Mouse (Mus musculus): ENCODE data around the gene Nutm1. TPM values are rescaled to one million over a fixed set of nuclear protein-coding genes. Genes with fewer than 3 reads are reported as not detected.

Nutm1 gene
- polyA plus RNA-seq, 1 experiment from 2014 or later = not detected

DNA sequence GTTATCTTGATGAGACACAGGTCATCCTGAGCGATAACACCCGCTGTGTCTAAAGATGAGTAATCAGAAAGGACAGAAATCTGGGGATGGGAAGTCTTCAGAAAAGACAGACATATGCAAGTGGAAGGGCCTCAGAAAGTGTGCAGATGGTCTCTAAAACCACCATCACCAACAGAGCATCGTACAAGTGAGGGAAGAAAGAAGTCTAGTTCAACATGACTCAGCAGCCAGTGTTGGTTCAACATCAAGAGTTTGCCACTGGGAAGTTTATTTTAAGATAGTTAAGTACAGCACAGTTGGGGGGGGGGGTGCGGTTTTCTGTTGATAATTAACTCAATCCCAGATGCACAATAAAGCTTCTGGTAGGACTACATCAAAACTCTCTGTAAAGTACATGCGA lies 38.2 kb downstream of the Nutm1 start:
- Histone ChIP-seq H3K4me3 (ENCODE audit: low read depth, low read length) (no peak overlapping the region), H3K9me3 (ENCODE audit: control insufficient read depth, low read length) (no peaks in the 10 kb centered on the region), H3K27ac (ENCODE audit: low read depth, low read length) (no peak overlapping the region), H3K4me2 (ENCODE audit: low read depth, low read length) (no peak overlapping the region), H3K9ac (replicated peaks; ENCODE audit: low read depth, low read length) (no peak overlapping the region), H3K4me1 (ENCODE audit: control insufficient read depth, insufficient read depth, low read length) (no peaks in the 10 kb centered on the region), H3K27me3 (ENCODE audit: control insufficient read depth, insufficient read depth, low read length) (no peaks in the 10 kb centered on the region), H3K36me3 (ENCODE audit: control insufficient read depth, insufficient read depth, low read length) (no peaks in the 10 kb centered on the region)
- WGBS = 86% methylated on average over 5 of the region's 5 CpGs
- no peak for ATAC-seq (ENCODE audit: low read depth)

DNA sequence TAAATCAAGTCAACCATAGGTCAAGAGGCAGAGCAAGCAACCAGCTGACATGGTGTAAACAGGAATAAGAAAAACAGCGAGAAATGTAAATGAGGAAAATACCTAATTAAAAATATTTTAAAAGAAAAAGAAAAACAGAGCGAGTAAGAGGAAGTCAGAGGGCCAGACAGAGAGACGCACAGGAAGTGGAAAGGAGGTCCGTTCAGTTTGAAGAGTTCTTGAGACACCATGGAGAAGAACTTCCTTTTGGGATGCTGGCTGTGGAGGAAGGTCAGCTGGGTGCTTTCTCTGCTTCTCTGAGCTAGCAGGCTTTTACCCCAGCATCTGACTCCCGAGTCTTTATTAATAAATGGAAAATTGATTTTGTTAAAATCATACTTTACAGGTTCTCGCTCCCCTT lies 41.5 kb downstream of the Nutm1 start:
- no peak for ATAC-seq (ENCODE audit: low read depth)
- Histone ChIP-seq H3K4me3 (ENCODE audit: low read depth, low read length) (no peak overlapping the region), H3K27me3 (ENCODE audit: control insufficient read depth, insufficient read depth, low read length) (no peaks in the 10 kb centered on the region), H3K9ac (replicated peaks; ENCODE audit: low read depth, low read length) (no peak overlapping the region), H3K4me2 (ENCODE audit: low read depth, low read length) (no peak overlapping the region), H3K36me3 (ENCODE audit: control insufficient read depth, insufficient read depth, low read length) (no peaks in the 10 kb centered on the region), H3K27ac (ENCODE audit: low read depth, low read length) (no peak overlapping the region), H3K9me3 (ENCODE audit: control insufficient read depth, low read length) (no peaks in the 10 kb centered on the region), H3K4me1 (ENCODE audit: control insufficient read depth, insufficient read depth, low read length) (no peaks in the 10 kb centered on the region)
- WGBS = 76% methylated on average over 6 of the region's 6 CpGs

DNA sequence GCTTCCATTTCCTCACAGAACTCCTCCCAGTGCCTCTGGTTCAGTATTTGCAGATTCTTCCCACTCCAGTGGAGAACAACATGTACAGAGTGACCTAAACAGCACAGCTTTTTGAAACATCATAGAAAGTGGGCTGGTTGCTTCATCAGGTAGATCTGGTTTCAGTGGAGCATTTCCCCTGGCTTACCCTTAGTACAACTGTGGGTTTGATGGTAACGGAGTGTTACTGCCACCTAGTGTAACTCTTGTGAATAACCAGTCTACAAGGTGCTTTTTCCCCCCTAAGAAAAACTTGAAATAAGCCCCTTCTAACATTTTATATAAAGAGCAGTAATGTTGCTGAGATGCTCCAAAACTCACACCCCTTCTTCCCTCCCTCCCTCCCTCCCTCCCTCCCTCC lies 43.1 kb downstream of the Nutm1 start:
- WGBS = 7% methylated on average over 1 of the region's 1 CpGs
- Histone ChIP-seq H3K9ac (replicated peaks; ENCODE audit: low read depth, low read length) (no peak overlapping the region), H3K9me3 (ENCODE audit: control insufficient read depth, low read length) (no peaks in the 10 kb centered on the region), H3K27me3 (ENCODE audit: control insufficient read depth, insufficient read depth, low read length) (no peaks in the 10 kb centered on the region), H3K27ac (ENCODE audit: low read depth, low read length) (no peak overlapping the region), H3K4me1 (ENCODE audit: control insufficient read depth, insufficient read depth, low read length) (no peaks in the 10 kb centered on the region), H3K4me3 (ENCODE audit: low read depth, low read length) (no peak overlapping the region), H3K4me2 (ENCODE audit: low read depth, low read length) (no peak overlapping the region), H3K36me3 (ENCODE audit: control insufficient read depth, insufficient read depth, low read length) (no peaks in the 10 kb centered on the region)
- ATAC-seq (ENCODE audit: low read depth) = peak; percentile 46; the same call in 1 of the 2 replicates

DNA sequence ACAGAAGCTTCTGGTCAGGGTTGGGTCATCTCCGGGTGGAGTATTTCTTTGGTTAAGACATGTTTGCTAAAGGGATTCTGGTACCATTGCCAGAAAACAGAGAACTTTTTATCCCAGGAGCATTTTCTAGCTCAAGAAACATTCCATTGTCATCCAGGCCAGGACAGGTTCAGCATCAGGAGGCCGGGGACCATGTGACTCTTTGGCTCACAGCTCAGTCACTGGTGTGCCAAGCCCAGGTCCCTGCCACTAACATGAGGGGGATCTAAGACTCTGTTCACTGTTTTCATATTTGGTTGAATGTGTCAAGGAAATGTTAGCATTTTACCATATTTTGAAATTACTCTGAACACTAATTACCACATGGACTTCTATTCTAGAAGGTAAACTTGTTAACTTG lies 48.4 kb downstream of the Nutm1 start:
- no peak overlapping the region for H3K9ac ChIP-seq (replicated peaks; ENCODE audit: low read depth, low read length)
- H3K27ac ChIP-seq (ENCODE audit: low read depth, low read length) = no peak overlapping the region
- no peak overlapping the region for H3K4me3 ChIP-seq (ENCODE audit: low read depth, low read length)
- 90% methylated on average over 2 of the region's 2 CpGs for WGBS
- no peaks in the 10 kb centered on the region for H3K4me1 ChIP-seq (ENCODE audit: control insufficient read depth, insufficient read depth, low read length)
- ATAC-seq (ENCODE audit: low read depth) = no peak
- no peaks in the 10 kb centered on the region for H3K9me3 ChIP-seq (ENCODE audit: control insufficient read depth, low read length)
- no peaks in the 10 kb centered on the region for H3K36me3 ChIP-seq (ENCODE audit: control insufficient read depth, insufficient read depth, low read length)
- H3K4me2 ChIP-seq (ENCODE audit: low read depth, low read length) = no peak overlapping the region
- H3K27me3 ChIP-seq (ENCODE audit: control insufficient read depth, insufficient read depth, low read length) = no peaks in the 10 kb centered on the region

DNA sequence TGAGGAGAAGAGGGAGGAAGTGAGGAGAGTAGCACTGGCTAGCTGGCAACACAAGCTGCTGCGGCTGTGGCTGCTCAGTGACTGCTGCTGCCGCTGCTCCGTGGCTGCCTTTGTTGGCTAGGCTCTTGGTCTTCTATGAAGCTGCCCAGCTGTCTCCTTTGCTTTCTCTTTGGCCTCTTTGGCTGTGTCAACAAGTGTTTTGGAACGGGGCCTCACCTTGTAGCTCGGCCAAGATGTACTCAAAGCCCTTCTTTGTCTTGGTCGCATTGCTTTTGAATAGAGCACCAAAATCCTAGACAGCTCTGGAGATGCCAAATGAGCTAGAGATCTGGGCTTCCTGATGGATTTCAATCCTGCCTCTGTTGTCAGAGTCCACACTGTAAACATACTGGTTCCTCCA lies 48.9 kb downstream of the Nutm1 start:
- Histone ChIP-seq H3K4me2 (ENCODE audit: low read depth, low read length) (no peak overlapping the region), H3K4me3 (ENCODE audit: low read depth, low read length) (no peak overlapping the region), H3K4me1 (ENCODE audit: control insufficient read depth, insufficient read depth, low read length) (no peaks in the 10 kb centered on the region), H3K36me3 (ENCODE audit: control insufficient read depth, insufficient read depth, low read length) (no peaks in the 10 kb centered on the region), H3K9ac (replicated peaks; ENCODE audit: low read depth, low read length) (no peak overlapping the region), H3K9me3 (ENCODE audit: control insufficient read depth, low read length) (no peaks in the 10 kb centered on the region), H3K27ac (ENCODE audit: low read depth, low read length) (no peak overlapping the region), H3K27me3 (ENCODE audit: control insufficient read depth, insufficient read depth, low read length) (no peaks in the 10 kb centered on the region)
- peak; percentile 60; the same call in 1 of the 2 replicates for ATAC-seq (ENCODE audit: low read depth)
- 69% methylated on average over 6 of the region's 6 CpGs for WGBS

DNA sequence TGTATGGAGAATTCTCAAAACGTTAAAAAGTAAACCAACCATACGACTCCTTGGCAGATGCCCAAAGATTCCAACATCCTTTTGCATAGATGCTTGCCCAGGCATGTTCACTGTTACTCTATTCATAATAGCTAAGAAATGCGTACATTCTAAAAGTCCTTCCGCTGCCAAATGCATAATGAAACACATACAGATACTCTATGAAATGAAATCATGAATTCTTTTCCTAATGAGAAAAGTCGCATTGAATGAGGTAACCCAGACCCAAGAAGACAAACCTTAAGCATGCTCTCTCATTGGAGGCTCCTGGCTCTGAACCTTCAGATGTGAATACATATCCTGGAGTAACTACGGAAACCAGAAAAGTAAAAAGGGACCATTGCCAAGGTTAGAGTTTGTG lies 56.0 kb downstream of the Nutm1 start:
- H3K27ac ChIP-seq (ENCODE audit: low read depth, low read length) = no peak overlapping the region
- H3K4me3 ChIP-seq (ENCODE audit: low read depth, low read length) = no peak overlapping the region
- WGBS = 76% methylated on average over 6 of the region's 6 CpGs
- no peak overlapping the region for H3K4me2 ChIP-seq (ENCODE audit: low read depth, low read length)
- no peaks in the 10 kb centered on the region for H3K4me1 ChIP-seq (ENCODE audit: control insufficient read depth, insufficient read depth, low read length)
- H3K27me3 ChIP-seq (ENCODE audit: control insufficient read depth, insufficient read depth, low read length) = no peaks in the 10 kb centered on the region
- no peaks in the 10 kb centered on the region for H3K9me3 ChIP-seq (ENCODE audit: control insufficient read depth, low read length)
- no peaks in the 10 kb centered on the region for H3K36me3 ChIP-seq (ENCODE audit: control insufficient read depth, insufficient read depth, low read length)
- H3K9ac ChIP-seq (replicated peaks; ENCODE audit: low read depth, low read length) = no peak overlapping the region
- ATAC-seq (ENCODE audit: low read depth) = no peak

Other genes with a start within 250 kb of the Nutm1 start
- gene Olfr1310, start 246.6 kb downstream of the Nutm1 start, polyA plus RNA-seq (2014; fragmentation: Nextera tagmentation; extraction: Ambion mirVana) = not detected in 2 replicates
- gene Olfr1311, start 234.9 kb downstream of the Nutm1 start, polyA plus RNA-seq (2014; fragmentation: Nextera tagmentation; extraction: Ambion mirVana) = not detected in 2 replicates
- gene Olfr1312, start 209.1 kb downstream of the Nutm1 start, polyA plus RNA-seq (2014; fragmentation: Nextera tagmentation; extraction: Ambion mirVana) = not detected in 2 replicates
- not detected in 2 replicates for gene Olfr1313, start 181.4 kb downstream of the Nutm1 start, polyA plus RNA-seq (2014; fragmentation: Nextera tagmentation; extraction: Ambion mirVana)
- gene Olfr1314, start 162.5 kb downstream of the Nutm1 start, polyA plus RNA-seq (2014; fragmentation: Nextera tagmentation; extraction: Ambion mirVana) = not detected in 2 replicates
- gene Olfr1315-ps1, start 143.9 kb downstream of the Nutm1 start, polyA plus RNA-seq (2014; fragmentation: Nextera tagmentation; extraction: Ambion mirVana) = not detected in 2 replicates
- gene Olfr1316, start 124.3 kb downstream of the Nutm1 start, polyA plus RNA-seq (2014; fragmentation: Nextera tagmentation; extraction: Ambion mirVana) = not detected in 2 replicates
- not detected in 2 replicates for gene Olfr1317, start 119.0 kb downstream of the Nutm1 start, polyA plus RNA-seq (2014; fragmentation: Nextera tagmentation; extraction: Ambion mirVana)
- gene Olfr1318, start 105.1 kb downstream of the Nutm1 start, polyA plus RNA-seq (2014; fragmentation: Nextera tagmentation; extraction: Ambion mirVana) = 0.08 TPM in 1 of 2 replicates, not detected in the other
- gene Lpcat4, start 19.8 kb downstream of the Nutm1 start, polyA plus RNA-seq (2014; fragmentation: Nextera tagmentation; extraction: Ambion mirVana) = 22.4 and 26.1 TPM in 2 replicates
- 156 and 185 TPM in 2 replicates for gene Nop10, start 2.6 kb upstream of the Nutm1 start, polyA plus RNA-seq (2014; fragmentation: Nextera tagmentation; extraction: Ambion mirVana)
- 26.9 and 28.7 TPM in 2 replicates for gene Slc12a6, start 6.5 kb upstream of the Nutm1 start, polyA plus RNA-seq (2014; fragmentation: Nextera tagmentation; extraction: Ambion mirVana)
- gene Gm21985, start 7.0 kb upstream of the Nutm1 start, polyA plus RNA-seq (2014; fragmentation: Nextera tagmentation; extraction: Ambion mirVana) = not detected in 2 replicates
- 180 and 217 TPM in 2 replicates for gene Emc4, start 108.7 kb upstream of the Nutm1 start, polyA plus RNA-seq (2014; fragmentation: Nextera tagmentation; extraction: Ambion mirVana)
- 37.7 and 38.4 TPM in 2 replicates for gene Katnbl1, start 119.9 kb upstream of the Nutm1 start, polyA plus RNA-seq (2014; fragmentation: Nextera tagmentation; extraction: Ambion mirVana)
- gene Emc7, start 195.7 kb upstream of the Nutm1 start, polyA plus RNA-seq (2014; fragmentation: Nextera tagmentation; extraction: Ambion mirVana) = 23.3 and 23.8 TPM in 2 replicates
- gene Chrm5, start 221.5 kb upstream of the Nutm1 start, polyA plus RNA-seq (2014; fragmentation: Nextera tagmentation; extraction: Ambion mirVana) = 0.88 and 1.5 TPM in 2 replicates
- 3.0 and 3.3 TPM in 2 replicates for gene Aven, start 233.7 kb upstream of the Nutm1 start, polyA plus RNA-seq (2014; fragmentation: Nextera tagmentation; extraction: Ambion mirVana)